Mouse (Mus musculus): ENCODE measurements at regions not wholly inside any gene's neighbourhood (a gene's known extent, or its start where the extent isn't known, plus 50 kb on each side); places are given as distances from the start of the nearest gene placed in this dataset.
"Not testable (repeated sequence)": the region's sequence is repeated elsewhere in the genome, so short reads cannot be mapped to it uniquely, and the experiment has no call there.

GRCm38 (mm10) chr1:189584831-189585230 lies 103.1 kb downstream of the Cenpf start:
- DNase-seq (ENCODE audit: low spot score), result no peak

DNA sequence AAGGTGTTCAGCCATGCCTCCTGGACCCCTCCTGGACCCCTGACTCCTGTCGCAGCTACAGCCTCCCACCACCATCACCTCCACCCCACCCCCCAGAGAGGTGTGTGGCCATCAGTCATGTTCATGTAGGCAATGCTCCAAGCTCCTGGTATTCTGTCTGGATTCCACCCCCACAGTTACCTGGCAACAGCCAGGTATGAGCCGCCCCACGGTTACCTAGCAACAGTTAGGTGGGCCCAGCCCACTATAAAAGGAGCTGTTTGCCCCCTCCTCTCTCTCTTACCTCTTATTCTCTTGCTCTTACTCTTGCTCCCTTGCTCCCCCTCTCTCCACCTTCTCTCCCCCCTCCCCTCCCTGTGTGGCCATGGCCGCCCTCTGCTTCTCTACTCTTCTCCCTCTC lies 106.5 kb downstream of the Cenpf start:
- DNase-seq (ENCODE audit: low spot score), result no peak

GRCm38 (mm10) chr1:189579358-189579757 lies 108.5 kb downstream of the Cenpf start:
- DNase-seq (ENCODE audit: low spot score), result no peak

- DNase-seq (ENCODE audit: low spot score), result no peak
Observed at GRCm38 (mm10) chr1:189576311-189577002, 111.4 kb downstream of the Cenpf start.

GRCm38 (mm10) chr1:189575525-189576240 lies 112.2 kb downstream of the Cenpf start:
- no peak for DNase-seq (ENCODE audit: low spot score)

GRCm38 (mm10) chr1:189566491-189566890 lies 121.4 kb downstream of the Cenpf start:
- no peak for DNase-seq (ENCODE audit: low spot score)

GRCm38 (mm10) chr1:189561831-189562230 lies 126.1 kb downstream of the Cenpf start:
- no peak for DNase-seq (ENCODE audit: low spot score)

- DNase-seq (ENCODE audit: low spot score), result no peak
Observed at GRCm38 (mm10) chr1:189560576-189560975, 127.3 kb downstream of the Cenpf start.

DNA sequence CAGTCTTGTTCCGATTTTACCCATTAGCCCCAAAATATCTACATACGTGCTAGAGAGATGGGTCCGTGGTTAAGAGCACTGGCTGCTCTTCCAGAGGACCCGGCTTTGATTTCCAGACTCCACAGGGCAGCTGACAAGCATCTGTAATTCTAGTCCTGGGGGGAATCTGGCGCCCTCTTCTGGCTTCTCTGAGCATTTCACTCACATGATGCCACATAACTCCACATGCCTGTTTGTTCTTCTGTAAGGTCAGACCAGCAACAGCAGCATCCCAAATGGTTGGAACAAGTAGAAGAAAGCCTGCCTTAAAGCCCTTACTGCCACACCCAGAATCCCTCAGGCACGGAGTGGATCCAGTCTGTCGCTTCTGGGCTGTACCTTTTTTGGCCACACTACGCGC lies 137.0 kb downstream of the Cenpf start:
- DNase-seq (ENCODE audit: low spot score), result no peak

DNA sequence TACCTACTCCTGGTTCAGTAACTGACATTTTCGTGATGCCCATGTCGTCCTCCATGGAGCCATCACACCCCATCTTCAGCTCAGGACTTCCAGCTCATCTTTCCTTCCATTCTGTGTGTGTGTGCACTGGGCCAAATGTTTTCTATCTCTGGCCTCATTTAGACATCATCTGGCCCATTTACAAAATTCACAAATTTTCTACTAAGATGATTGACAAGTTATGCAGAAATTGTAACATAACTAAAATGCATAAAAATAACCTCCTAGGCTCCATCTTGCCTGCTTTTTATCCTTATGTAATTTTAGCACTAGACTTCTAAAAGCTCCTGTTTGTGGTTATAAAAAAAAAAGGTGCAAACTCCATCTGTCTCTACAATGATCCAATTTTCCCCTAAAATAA lies 130.8 kb upstream of the Kcnk2 start:
- DNase-seq (ENCODE audit: low spot score), result no peak

DNA sequence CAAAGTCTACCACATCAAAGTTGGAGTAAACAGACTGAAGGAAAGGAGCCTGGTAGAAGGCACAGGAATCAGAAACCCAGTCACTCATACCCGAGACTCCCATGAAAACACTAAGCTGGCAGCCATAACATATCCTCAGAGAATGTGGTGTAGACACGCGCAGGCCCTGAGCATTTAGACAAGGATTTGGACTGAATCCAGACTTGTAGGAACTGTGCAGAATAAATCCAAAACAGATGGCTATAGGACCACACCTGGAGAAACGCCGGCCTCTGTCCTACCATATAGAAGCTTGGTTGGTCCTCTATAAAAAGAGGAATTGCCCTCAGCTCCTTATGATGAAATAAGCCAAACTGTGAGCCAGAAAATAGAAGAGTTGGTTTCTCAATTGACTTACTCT lies 124.3 kb upstream of the Kcnk2 start:
- no peak for DNase-seq (ENCODE audit: low spot score)

DNA sequence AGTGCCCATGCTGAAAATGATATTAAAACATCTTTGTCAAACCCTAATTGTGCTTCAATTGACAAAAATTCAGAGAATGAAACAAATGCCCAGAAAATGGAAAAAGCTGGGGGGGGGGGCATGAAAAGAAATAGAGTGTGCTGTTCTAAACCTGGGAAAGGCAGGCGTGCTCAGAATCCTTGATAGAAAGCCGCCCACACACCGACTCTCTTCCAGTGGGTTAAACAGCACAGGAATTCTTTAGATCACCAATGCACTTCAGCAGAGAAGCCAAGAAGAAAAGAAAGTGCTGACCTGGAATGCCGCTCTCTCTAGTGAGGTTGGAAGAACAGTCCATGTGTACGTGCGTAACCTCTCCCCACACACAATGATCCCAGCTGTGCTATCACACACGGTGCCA lies 113.4 kb upstream of the Kcnk2 start:
- DNase-seq (ENCODE audit: low spot score), result no peak

DNA sequence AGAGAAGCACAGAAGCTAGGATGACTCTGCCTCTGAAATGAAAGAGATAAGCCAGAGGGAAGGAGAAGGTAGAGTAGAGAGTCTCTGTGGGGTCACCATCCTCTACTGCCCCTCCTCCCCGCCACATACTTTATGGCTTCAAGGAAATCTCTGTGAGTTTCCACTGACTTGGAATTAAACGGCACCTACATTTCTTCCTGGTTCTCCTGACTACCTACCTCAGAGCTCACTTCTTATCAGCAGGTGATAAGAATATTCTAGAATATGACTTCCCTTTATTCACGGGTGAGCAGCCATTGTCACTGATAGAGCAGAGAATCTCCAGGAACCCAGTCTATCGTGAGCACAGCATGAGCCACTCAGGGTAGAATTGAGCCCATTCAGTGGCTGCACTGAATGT lies 111.3 kb upstream of the Kcnk2 start:
- no peak for DNase-seq (ENCODE audit: low spot score)

DNA sequence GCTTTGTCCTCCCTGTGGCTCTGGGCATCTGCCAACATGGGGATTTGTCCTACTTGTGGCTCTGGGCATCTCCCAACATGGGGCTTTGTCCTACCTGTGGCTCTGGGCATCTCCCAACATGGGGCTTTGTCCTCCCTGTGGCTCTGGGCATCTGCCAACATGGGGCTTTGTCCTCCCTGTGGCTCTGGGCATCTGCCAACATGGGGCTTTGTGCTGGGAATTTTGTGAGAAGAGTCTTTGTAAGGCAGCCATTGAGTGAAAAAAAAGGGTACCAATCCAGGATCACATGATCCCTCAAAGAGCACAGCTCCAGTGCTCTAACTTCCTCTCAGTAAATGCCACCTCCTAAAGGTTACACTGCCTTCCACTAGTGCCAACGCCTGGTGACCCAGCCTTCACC lies 105.2 kb upstream of the Kcnk2 start:
- DNase-seq (ENCODE audit: low spot score), result not testable (repeated sequence)

- no peak for DNase-seq (ENCODE audit: low spot score)
Observed at GRCm38 (mm10) chr1:189499703-189500102, 97.6 kb upstream of the Kcnk2 start.

DNA sequence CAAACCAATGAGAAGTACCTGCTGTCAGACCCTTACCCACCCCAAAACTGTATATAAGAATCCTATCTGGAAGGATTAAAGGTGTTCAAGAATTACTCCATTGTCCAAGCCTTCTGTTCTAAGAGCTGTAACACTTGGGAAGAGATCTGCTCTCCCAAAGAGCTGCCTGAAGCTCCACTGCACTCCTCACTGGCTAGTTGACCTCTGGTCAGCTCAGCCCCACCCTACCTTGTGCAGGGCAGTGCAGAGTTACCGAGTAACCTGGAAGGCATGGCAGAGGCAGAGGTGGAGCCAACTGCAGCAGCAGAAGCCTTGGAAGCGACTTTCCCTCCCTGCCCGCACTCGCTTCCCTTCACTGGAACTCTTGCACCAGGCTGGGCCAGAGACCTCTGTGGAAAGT lies 97.1 kb upstream of the Kcnk2 start:
- DNase-seq (ENCODE audit: low spot score), result no peak

DNA sequence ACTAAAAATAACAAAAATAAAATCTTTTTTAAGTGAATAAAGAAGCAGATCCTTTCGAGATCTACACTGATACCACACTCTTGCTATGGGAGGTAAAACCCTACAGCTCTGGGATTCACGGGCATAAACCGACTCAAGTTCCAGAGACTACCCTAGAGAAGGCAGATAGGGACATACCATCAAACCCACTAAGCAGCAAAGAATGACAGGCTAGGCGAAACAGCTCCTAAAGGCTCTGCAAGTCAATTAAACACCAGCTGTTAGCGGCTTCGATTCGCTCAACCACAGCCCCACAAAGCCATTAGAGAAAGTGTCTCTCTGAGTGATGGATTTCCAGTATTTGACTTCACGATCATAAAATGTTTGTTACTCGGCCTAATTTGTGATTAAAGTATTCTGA lies 95.0 kb upstream of the Kcnk2 start:
- DNase-seq (ENCODE audit: low spot score), result no peak

DNA sequence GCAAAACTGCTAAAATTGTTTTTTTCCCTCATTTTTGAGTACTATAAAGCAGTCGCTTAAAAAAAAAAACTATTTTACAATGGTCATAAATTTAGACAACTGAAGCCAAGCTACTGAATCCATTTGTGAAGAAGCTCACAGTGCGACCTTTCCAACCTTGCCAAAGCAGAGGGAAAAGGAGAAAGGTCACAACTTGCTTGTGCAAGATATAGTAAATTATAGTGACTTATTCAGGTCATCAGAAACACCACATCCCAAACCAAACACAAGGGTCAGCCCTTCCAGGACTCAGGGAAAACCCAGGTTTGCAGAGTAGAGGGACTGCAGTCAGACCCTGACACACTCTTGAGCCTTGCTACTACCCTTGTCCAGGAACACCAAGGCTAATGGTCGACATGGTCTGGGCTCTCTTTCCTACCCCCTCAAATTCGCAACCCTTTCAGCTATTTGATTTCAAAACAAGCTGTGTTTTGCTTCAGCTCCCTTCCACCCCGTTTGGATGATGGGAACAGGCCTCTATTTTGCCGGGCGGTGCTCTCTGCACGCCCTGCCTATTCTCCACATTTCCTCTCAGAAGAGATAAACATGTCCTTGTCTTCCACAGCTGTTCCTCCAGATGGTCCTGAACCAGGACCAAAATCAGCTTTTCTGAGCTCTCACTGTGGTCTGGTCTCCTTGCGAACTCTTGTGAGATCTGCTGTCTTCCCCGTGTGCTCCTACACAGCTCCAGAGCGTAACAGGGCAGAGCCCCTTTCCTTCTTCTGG lies 93.5 kb upstream of the Kcnk2 start:
- peak; percentile 13 for DNase-seq (ENCODE audit: low spot score)

DNA sequence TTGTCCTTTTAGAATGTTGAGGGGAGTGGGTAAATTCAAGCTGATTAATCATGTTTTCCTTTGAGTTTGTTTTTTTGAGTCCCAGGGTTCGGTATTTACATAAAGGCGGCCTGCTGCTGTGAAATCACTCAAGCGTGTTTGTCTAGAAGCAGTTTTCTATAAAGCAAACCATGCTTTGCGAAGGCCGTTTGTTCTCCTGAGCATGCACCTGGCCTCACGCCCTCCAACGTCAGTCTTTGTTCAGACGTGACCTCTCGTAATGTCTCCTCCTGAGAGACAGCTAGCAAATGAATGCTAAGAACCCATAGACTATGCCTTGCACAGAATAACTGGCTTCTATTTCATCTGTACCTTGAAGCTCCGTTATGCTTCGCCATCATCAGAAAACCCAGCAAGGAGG lies 92.8 kb upstream of the Kcnk2 start:
- DNase-seq (ENCODE audit: low spot score), result no peak

DNA sequence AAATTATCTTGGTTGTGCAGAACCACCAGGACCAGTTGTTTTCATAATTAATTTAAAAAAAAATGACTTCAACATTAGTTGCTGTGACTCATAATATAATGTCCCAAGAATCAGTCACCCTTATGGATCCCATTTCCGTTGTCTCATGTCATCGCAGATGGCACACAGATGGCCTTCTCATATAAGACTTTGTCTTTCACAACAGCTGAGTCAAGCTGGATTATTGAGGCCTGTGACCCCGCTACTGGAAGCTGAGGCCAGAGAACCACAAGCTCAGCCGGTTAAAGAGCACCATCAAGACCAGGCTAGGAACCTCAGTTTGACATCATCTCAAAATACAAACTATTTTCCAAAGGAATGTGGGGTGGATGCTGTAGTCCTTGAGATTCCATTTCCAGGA lies 83.3 kb upstream of the Kcnk2 start:
- no peak for DNase-seq (ENCODE audit: low spot score)

- no peak for DNase-seq (ENCODE audit: low spot score)
Observed at GRCm38 (mm10) chr1:189483331-189483730, 81.3 kb upstream of the Kcnk2 start.

DNA sequence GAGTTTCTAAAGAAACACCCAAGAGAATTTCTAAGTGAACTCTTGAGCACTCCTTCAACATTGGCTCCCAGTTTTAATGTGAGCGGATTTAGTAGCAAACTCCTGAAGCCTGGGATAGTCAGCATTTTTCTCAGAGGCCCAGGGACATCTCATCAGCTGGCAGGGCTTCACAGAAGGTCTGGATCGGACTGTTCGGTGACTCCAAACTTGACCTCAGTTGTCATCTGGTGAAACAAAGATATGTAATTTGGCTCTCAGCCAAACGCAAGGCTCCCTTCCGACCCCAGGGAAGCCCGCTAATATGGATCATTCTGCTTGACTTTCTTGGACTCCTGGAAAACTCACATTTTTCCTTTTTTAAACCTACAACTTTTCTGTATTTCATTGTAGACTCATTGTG lies 76.0 kb upstream of the Kcnk2 start:
- no peak for DNase-seq (ENCODE audit: low spot score)

GRCm38 (mm10) chr1:189476796-189477195 lies 74.7 kb upstream of the Kcnk2 start:
- no peak for DNase-seq (ENCODE audit: low spot score)

Measured in testis, postnatal 14 days (tissue).